Mouse (Mus musculus): ENCODE measurements around the gene Qk. TPM values are rescaled to one million over a fixed set of nuclear protein-coding genes. Genes with fewer than 3 reads are reported as not detected.

The Qk gene
- total RNA-seq, 2 experiments from 2014 or later: 235 to 264 TPM

GRCm38 (mm10) chr17:10326596-10327045 is 7.0 kb upstream of the Qk start:
- peak; percentile 86 for DNase-seq

GRCm38 (mm10) chr17:10325921-10326320 is 6.3 kb upstream of the Qk start:
- DNase-seq: no peak

GRCm38 (mm10) chr17:10321754-10322153 is 2.1 kb upstream of the Qk start:
- DNase-seq: no peak

GRCm38 (mm10) chr17:10321092-10321491 is 1.4 kb upstream of the Qk start:
- DNase-seq: no peak

- no peak for DNase-seq
Measured at GRCm38 (mm10) chr17:10320456-10320790, 769 bp upstream of the Qk start.

GRCm38 (mm10) chr17:10319431-10319684 is 296 bp downstream of the Qk start:
- no peak for DNase-seq

GRCm38 (mm10) chr17:10318561-10319430 is 858 bp downstream of the Qk start:
- peak; percentile 78 for DNase-seq

- DNase-seq: peak; percentile 56
Measured at GRCm38 (mm10) chr17:10317981-10318551, 1.6 kb downstream of the Qk start.

- DNase-seq: no peak
Measured at GRCm38 (mm10) chr17:10317186-10317585, 2.5 kb downstream of the Qk start.

- no peak for DNase-seq
Measured at GRCm38 (mm10) chr17:10316446-10316845, 3.2 kb downstream of the Qk start.

- DNase-seq: no peak
Measured at GRCm38 (mm10) chr17:10310046-10310445, 9.6 kb downstream of the Qk start.

- peak; percentile 37 for DNase-seq
Measured at GRCm38 (mm10) chr17:10309135-10309623, 10.5 kb downstream of the Qk start.

- no peak for DNase-seq
Measured at GRCm38 (mm10) chr17:10306424-10306823, 13.2 kb downstream of the Qk start.

GRCm38 (mm10) chr17:10304001-10304400 is 15.7 kb downstream of the Qk start:
- no peak for DNase-seq

GRCm38 (mm10) chr17:10300968-10301795 is 18.5 kb downstream of the Qk start:
- no peak for DNase-seq

GRCm38 (mm10) chr17:10299396-10299795 is 20.3 kb downstream of the Qk start:
- no peak for DNase-seq

- DNase-seq: no peak
Measured at GRCm38 (mm10) chr17:10292520-10292919, 27.1 kb downstream of the Qk start.

GRCm38 (mm10) chr17:10284772-10285171 is 34.9 kb downstream of the Qk start:
- DNase-seq: no peak

- no peak for DNase-seq
Measured at GRCm38 (mm10) chr17:10279532-10279931, 40.1 kb downstream of the Qk start.

- DNase-seq: no peak
Measured at GRCm38 (mm10) chr17:10269518-10269917, 50.1 kb downstream of the Qk start.

GRCm38 (mm10) chr17:10268468-10268867 is 51.2 kb downstream of the Qk start:
- no peak for DNase-seq

GRCm38 (mm10) chr17:10266207-10266606 is 53.4 kb downstream of the Qk start:
- no peak for DNase-seq

Measured in gastrocnemius, postnatal 25 days (tissue).